Mouse (Mus musculus) spleen, postnatal 4 days (tissue): Measurements from ENCODE around the gene 4933405L10Rik.

ENCODE experiments used
- DNase-seq, 2 experiments: peaks; one replicate each; pipeline ENCODE4 v3.0.0; 2022; ENCODE audit warnings: low spot score in 2 of 2

The 4933405L10Rik gene

GRCm38 (mm10) chr8:105753916-105754315, 46.5 kb downstream of the 4933405L10Rik start:
- DNase-seq = no peak

DNA sequence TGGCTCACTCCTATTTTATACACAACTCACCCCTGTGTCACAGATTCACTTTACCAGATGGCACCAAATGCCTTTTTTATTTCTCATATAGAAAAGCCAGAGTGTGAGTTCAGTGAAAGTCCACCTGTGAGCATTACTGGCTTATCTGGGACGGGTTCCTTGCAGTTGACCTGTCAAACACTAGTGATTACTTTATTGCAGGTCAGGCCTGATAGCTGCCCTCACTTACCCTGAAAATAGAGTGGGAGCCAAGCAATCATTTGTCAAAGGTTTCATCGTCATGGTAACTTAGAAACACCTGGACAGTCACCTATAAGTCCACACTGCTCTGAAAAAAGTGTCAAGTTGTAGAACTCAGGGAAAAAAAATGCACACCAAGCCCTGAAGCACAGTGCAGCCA, 47.2 kb downstream of the 4933405L10Rik start:
- no peak for DNase-seq

DNA sequence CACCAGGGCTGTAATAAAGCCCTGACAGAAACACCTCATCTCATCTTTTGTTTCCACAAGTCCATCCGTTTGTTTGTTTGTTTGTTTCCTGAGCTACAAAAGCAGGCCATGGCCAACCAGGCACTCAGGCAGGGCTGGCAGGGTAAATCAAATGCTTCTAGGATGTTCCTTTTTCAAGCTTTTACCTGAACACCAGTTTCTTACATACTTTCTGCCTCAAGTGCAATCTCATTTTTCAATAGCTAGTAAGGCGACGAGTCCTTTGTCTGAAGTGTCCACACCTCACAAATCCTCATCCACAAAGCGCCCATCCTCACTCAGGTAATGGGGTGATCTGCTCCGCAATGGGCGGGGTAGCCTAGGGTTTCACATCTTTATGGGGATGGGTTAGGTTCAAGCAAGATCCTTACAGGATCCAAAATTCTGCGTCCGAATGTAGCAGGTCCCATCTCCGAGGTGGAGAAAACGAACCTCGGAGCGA, 50.4 kb downstream of the 4933405L10Rik start:
- no peak for DNase-seq

GRCm38 (mm10) chr8:105758277-105759108, 51.0 kb downstream of the 4933405L10Rik start, which contains the start of gene Gfod2:
Gene Gfod2 (minus strand): TSS chr8:105758664.
- peak; percentile 97 to 98 for DNase-seq
